Comparison of ENCODE assay signal across 9 mouse cellular contexts in genomic region chr13:28756915-28757765, GRCm38 (mm10).
DNase-seq lines count a peak whose midpoint lies in the region; ATAC-seq and TF ChIP-seq lines count a peak whose summit lies in the region.
"Had no signal": no experiment of that assay in that cellular context is flagged by ENCODE, and none has a peak within 500 bp of the region (broad histone marks: within the 10 kb centered on the region; RNA-seq: fewer than 3 reads in every experiment).

No protein-coding gene starts in this region.

- DNase-seq in lung, embryonic 14.5 days, result peak; percentile 40
- DNase-seq in lung, postnatal 25 days (ENCODE audit: low spot score), result no peak
- no peak for DNase-seq in ovary, postnatal 36 days (ENCODE audit: low spot score)
- no peak for DNase-seq in layer of hippocampus, postnatal 25 days (ENCODE audit: extremely low spot score in 1 of 2, low spot score in 1 of 2)

- no peaks in the 10 kb centered on the region for H3K27me3 ChIP-seq in lung, embryonic 14.5 days (ENCODE audit: insufficient read depth, low read length)
- no peaks in the 10 kb centered on the region for H3K27me3 ChIP-seq in forebrain, embryonic 12.5 days
- no peaks in the 10 kb centered on the region for H3K27me3 ChIP-seq in hindbrain, embryonic 15.5 days
- H3K27me3 ChIP-seq in liver, embryonic 12.5 days (replicated peaks), result no peaks in the 10 kb centered on the region
- no peaks in the 10 kb centered on the region for H3K27me3 ChIP-seq in stomach, embryonic 15.5 days (replicated peaks)
- H3K27me3 ChIP-seq: Patski had no signal

- H3K9ac ChIP-seq in lung, embryonic 14.5 days, result peak overlapping the region; percentile 45; the same call in 1 of the 2 replicates
- no peak overlapping the region for H3K9ac ChIP-seq in forebrain, embryonic 12.5 days
- no peak overlapping the region for H3K9ac ChIP-seq in hindbrain, embryonic 15.5 days
- H3K9ac ChIP-seq in liver, embryonic 12.5 days, result peak overlapping the region; percentile 3; the same call in 1 of the 2 replicates
- H3K9ac ChIP-seq in stomach, embryonic 15.5 days, result no peak overlapping the region

- no peaks in the 10 kb centered on the region for H3K36me3 ChIP-seq in lung, embryonic 14.5 days (ENCODE audit: insufficient read depth)
- H3K36me3 ChIP-seq in forebrain, embryonic 12.5 days (replicated peaks), result no peaks in the 10 kb centered on the region
- no peaks in the 10 kb centered on the region for H3K36me3 ChIP-seq in hindbrain, embryonic 15.5 days
- H3K36me3 ChIP-seq in liver, embryonic 12.5 days, result no peaks in the 10 kb centered on the region
- no peaks in the 10 kb centered on the region for H3K36me3 ChIP-seq in stomach, embryonic 15.5 days

- no peaks in the 10 kb centered on the region for H3K9me3 ChIP-seq in lung, embryonic 14.5 days (ENCODE audit: low read depth, low read length)
- H3K9me3 ChIP-seq in forebrain, embryonic 12.5 days, result no peaks in the 10 kb centered on the region
- no peaks in the 10 kb centered on the region for H3K9me3 ChIP-seq in hindbrain, embryonic 15.5 days
- H3K9me3 ChIP-seq in liver, embryonic 12.5 days (replicated peaks), result no peaks in the 10 kb centered on the region
- no peaks in the 10 kb centered on the region for H3K9me3 ChIP-seq in stomach, embryonic 15.5 days

- H3K4me1 ChIP-seq in lung, embryonic 14.5 days (ENCODE audit: insufficient read depth), result peaks cover 48% of the 10 kb centered on the region
- H3K4me1 ChIP-seq in forebrain, embryonic 12.5 days, result peaks cover 49% of the 10 kb centered on the region
- peaks cover 21% of the 10 kb centered on the region for H3K4me1 ChIP-seq in hindbrain, embryonic 15.5 days (replicated peaks)
- H3K4me1 ChIP-seq in liver, embryonic 12.5 days, result peaks cover 16% of the 10 kb centered on the region
- H3K4me1 ChIP-seq in stomach, embryonic 15.5 days, result peaks cover 20% of the 10 kb centered on the region

- WGBS in lung, embryonic 14.5 days, result 11% methylated on average over 11 of the region's 11 CpGs
- 33% methylated on average over 11 of the region's 11 CpGs for WGBS in forebrain, embryonic 12.5 days
- 27% methylated on average over 11 of the region's 11 CpGs for WGBS in hindbrain, embryonic 15.5 days
- 26% methylated on average over 11 of the region's 11 CpGs for WGBS in liver, embryonic 12.5 days (ENCODE audit: insufficient replicate concordance)
- 15% methylated on average over 11 of the region's 11 CpGs for WGBS in stomach, embryonic 15.5 days

- TF ChIP-seq CTCF in lung, embryonic 14.5 days (IDR thresholded peaks at IDR 0.05; ENCODE audit: low read depth), result no peak

- peak overlapping the region; percentile 66 for H3K4me2 ChIP-seq in lung, embryonic 14.5 days
- peak overlapping the region; percentile 49 for H3K4me2 ChIP-seq in forebrain, embryonic 12.5 days
- peak overlapping the region; percentile 52 for H3K4me2 ChIP-seq in hindbrain, embryonic 15.5 days
- peak overlapping the region; percentile 52 for H3K4me2 ChIP-seq in liver, embryonic 12.5 days
- H3K4me2 ChIP-seq in stomach, embryonic 15.5 days, result peak overlapping the region; percentile 48

- 0 out of 2 replicates have a peak overlapping the region, but pooled peaks have one; percentile 23 for H3K4me3 ChIP-seq in lung, embryonic 14.5 days (ENCODE audit: low read depth, low read length)
- H3K4me3 ChIP-seq in forebrain, embryonic 12.5 days (replicated peaks), result no peak overlapping the region
- no peak overlapping the region for H3K4me3 ChIP-seq in hindbrain, embryonic 15.5 days
- H3K4me3 ChIP-seq in liver, embryonic 12.5 days, result 0 out of 2 replicates have a peak overlapping the region, but pooled peaks have one; percentile 25
- H3K4me3 ChIP-seq in stomach, embryonic 15.5 days (replicated peaks), result 0 out of 2 replicates have a peak overlapping the region, but pooled peaks have one; percentile 29

- peak; percentile 28 for ATAC-seq in lung, embryonic 14.5 days (ENCODE audit: insufficient read depth)
- ATAC-seq in forebrain, embryonic 12.5 days (ENCODE audit: low FRiP score), result no peak
- no peak for ATAC-seq in hindbrain, embryonic 15.5 days (ENCODE audit: low FRiP score, low read depth)
- ATAC-seq in liver, embryonic 12.5 days, result no peak
- no peak for ATAC-seq in stomach, embryonic 15.5 days (ENCODE audit: insufficient read depth, low FRiP score, low read depth)

- peak overlapping the region; percentile 91 for H3K27ac ChIP-seq in lung, embryonic 14.5 days (ENCODE audit: low read depth)
- H3K27ac ChIP-seq in forebrain, embryonic 12.5 days, result peak overlapping the region; percentile 54
- H3K27ac ChIP-seq in hindbrain, embryonic 15.5 days (replicated peaks), result peak overlapping the region; percentile 61
- peak overlapping the region; percentile 52; the same call in 1 of the 2 replicates for H3K27ac ChIP-seq in liver, embryonic 12.5 days
- peak overlapping the region; percentile 93 for H3K27ac ChIP-seq in stomach, embryonic 15.5 days

Comparison
In these comparisons a context has a peak if more than half of its experiments do, and no peak if none do; other contexts are left out.
1. H3K4me3 ChIP-seq: peak in lung, embryonic 14.5 days (single experiment), liver, embryonic 12.5 days (single experiment) and stomach, embryonic 15.5 days (single experiment); none in forebrain, embryonic 12.5 days (single experiment) and hindbrain, embryonic 15.5 days (single experiment).
2. H3K9ac ChIP-seq: peak in lung, embryonic 14.5 days (single experiment) and liver, embryonic 12.5 days (single experiment); none in forebrain, embryonic 12.5 days (single experiment), hindbrain, embryonic 15.5 days (single experiment) and stomach, embryonic 15.5 days (single experiment).
3. Peak in every context shown above with its lines, with median percentiles within 50 percentile points of each other: H3K27ac ChIP-seq and H3K4me2 ChIP-seq.